Mouse (Mus musculus) midbrain, postnatal 0 days (tissue): ENCODE measurements at regions not wholly inside any gene's neighbourhood (a gene's known extent, or its start where the extent isn't known, plus 50 kb on each side); places are given as distances from the start of the nearest gene placed in this dataset.
A peak's percentile ranks its signal among the peaks of the same experiment; 100 is the strongest.

Experiments
- ATAC-seq: fragments of 200-750 bp; cut with Nextera tagmentation; 2 replicates; pipeline ENCODE4 v1.8.0; 2017; ENCODE audit warnings: moderate number of reproducible peaks, mild to moderate bottlenecking, moderate TSS enrichment, moderate library complexity; ENCODE audit not compliant: low FRiP score
- DNase-seq: peaks from one replicate; pipeline ENCODE4 v3.0.0-alpha.2; 2015; ENCODE audit warnings: low spot score
- H3K27ac ChIP-seq: fragments of 300-500 bp; sonication (generic); 2 replicates; pipeline ENCODE4 v1.5.1; 2014; ENCODE audit warnings: low read depth, mild to moderate bottlenecking, low read length, mixed read lengths
- H3K27me3 ChIP-seq: fragments of 300-500 bp; sonication (generic); 2 replicates; pipeline ENCODE4 v1.6.1; 2014; ENCODE audit warnings: low read length, control low read depth, mixed read lengths; ENCODE audit not compliant: insufficient read depth
- H3K36me3 ChIP-seq: fragments of 300-500 bp; sonication (generic); 2 replicates; pipeline ENCODE4 v1.6.1; 2014; ENCODE audit warnings: low read length, control low read depth, mixed read lengths; ENCODE audit not compliant: insufficient read depth
- H3K4me1 ChIP-seq: fragments of 300-500 bp; sonication (generic); 2 replicates; pipeline ENCODE4 v1.6.1; 2014; ENCODE audit warnings: mild to moderate bottlenecking, control low read depth, antibody characterized with exemption, low read length, mixed read lengths; ENCODE audit not compliant: insufficient read depth
- H3K4me2 ChIP-seq: fragments of 300-500 bp; sonication (generic); 2 replicates; pipeline ENCODE4 v1.6.1; 2014; ENCODE audit warnings: low read depth, mild to moderate bottlenecking, low read length, mixed read lengths; ENCODE audit not compliant: poor library complexity, severe bottlenecking
- H3K4me3 ChIP-seq: fragments of 300-500 bp; sonication (generic); 2 replicates; pipeline ENCODE4 v1.5.1; 2014; ENCODE audit warnings: low read depth, mild to moderate bottlenecking, low read length, moderate library complexity
- H3K9ac ChIP-seq: fragments of 300-500 bp; sonication (generic); replicated peaks from 2 replicates; pipeline ENCODE4 v1.6.1; 2014; ENCODE audit warnings: mild to moderate bottlenecking, low read length, moderate library complexity, mixed read lengths; ENCODE audit not compliant: poor library complexity, severe bottlenecking
- H3K9me3 ChIP-seq: fragments of 300-500 bp; sonication (generic); 2 replicates; pipeline ENCODE4 v1.6.1; 2016; ENCODE audit warnings: low read length, control low read depth
- CTCF ChIP-seq: IDR thresholded peaks from 2 replicates; pipeline ENCODE4 v1.5.1; 2016; ENCODE audit warnings: antibody characterized with exemption, mild to moderate bottlenecking
- WGBS: fragments of 180-500 bp; shearing (Covaris S2); extraction: QIAGEN DNeasy Blood & Tissue Kit; methylation state at CpG from one replicate; pipeline ENCODE4 v1.1.7; 2014; 5-methylcytosine and 5-hydroxymethylcytosine counted together

DNA sequence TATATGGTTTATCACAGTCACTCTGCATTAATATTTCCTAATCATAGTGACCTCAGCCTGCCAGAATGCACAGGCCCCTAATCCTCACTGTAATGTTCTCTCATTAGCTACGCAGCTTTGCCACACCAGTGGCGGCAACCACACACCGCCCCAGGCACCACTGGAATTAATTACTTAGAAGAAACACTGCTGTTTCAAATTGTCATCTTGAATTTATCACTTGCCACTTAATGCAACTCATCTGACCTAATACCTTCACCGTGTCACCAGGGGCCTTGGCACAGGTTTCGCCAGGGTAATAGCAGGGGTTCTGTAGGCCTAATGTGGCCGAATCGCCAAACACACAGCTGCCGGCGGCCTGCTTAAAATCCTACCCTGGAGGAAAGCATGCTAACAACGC, 328.5 kb upstream of the Atp5g3 start:
- WGBS = 36% methylated on average over 10 of the region's 10 CpGs
- Histone ChIP-seq H3K27ac (no peak overlapping the region), H3K4me1 (no peaks in the 10 kb centered on the region; the same call in 1 of the 2 replicates), H3K4me3 (no peak overlapping the region), H3K9me3 (no peaks in the 10 kb centered on the region), H3K9ac (no peak overlapping the region), H3K4me2 (no peak overlapping the region), H3K27me3 (no peaks in the 10 kb centered on the region), H3K36me3 (no peaks in the 10 kb centered on the region)
- peak; percentile 50 for DNase-seq
- TF ChIP-seq CTCF = no peak
- no peak for ATAC-seq

DNA sequence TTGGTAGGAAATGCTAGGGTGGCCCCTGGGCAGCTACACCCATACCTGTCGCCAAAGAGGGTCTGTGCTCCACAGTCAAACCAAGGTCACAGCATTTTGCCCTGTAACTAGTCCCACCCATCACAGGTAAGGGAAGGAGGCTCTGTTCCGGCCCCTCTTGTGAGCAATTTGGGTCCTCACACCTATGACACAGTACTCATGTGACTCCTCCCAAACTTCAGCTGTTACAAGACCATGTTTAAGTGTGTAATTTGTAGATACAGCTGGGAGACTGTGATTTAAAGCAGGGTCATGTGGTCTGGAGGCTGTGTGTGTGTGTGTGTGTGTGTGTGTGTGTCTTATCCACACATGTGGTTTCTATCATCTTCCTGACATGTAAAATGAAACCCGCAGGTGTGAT, 306.3 kb upstream of the Atp5g3 start:
- no peak for DNase-seq
- H3K27me3 ChIP-seq = no peaks in the 10 kb centered on the region
- no peak for TF ChIP-seq CTCF
- H3K4me1 ChIP-seq = no peaks in the 10 kb centered on the region
- H3K9ac ChIP-seq = no peak overlapping the region
- H3K9me3 ChIP-seq = no peaks in the 10 kb centered on the region
- 94% methylated on average over 3 of the region's 3 CpGs for WGBS
- no peak overlapping the region for H3K4me3 ChIP-seq
- no peak overlapping the region for H3K27ac ChIP-seq
- no peak for ATAC-seq
- H3K4me2 ChIP-seq = no peak overlapping the region
- no peaks in the 10 kb centered on the region for H3K36me3 ChIP-seq

DNA sequence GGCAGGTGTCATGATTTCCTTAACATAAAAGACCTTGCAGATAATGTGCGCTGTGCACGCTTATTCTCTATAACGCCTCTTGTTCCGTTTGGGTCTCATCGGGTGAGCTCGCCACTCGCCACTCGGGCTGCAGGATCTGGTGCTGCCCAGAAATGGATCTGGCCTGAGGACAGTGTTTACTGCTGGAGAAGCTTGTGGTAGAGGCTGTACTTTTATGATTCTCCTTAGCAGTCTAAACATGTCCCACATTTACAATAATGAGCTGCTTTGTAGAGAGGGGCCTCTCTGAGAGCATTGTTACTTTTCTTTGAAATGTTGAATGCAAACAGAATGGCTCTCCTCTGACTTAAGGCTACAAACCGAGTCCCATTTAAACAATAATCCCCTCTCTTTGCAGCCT, 299.1 kb upstream of the Atp5g3 start:
- Histone ChIP-seq H3K36me3 (no peaks in the 10 kb centered on the region), H3K4me3 (no peak overlapping the region), H3K4me1 (no peaks in the 10 kb centered on the region), H3K27me3 (no peaks in the 10 kb centered on the region), H3K4me2 (peak overlapping the region; percentile 6; the same call in 1 of the 2 replicates), H3K27ac (peak overlapping the region; percentile 47; the same call in 1 of the 2 replicates), H3K9me3 (no peaks in the 10 kb centered on the region), H3K9ac (no peak overlapping the region)
- no peak for ATAC-seq
- 16% methylated on average over 9 of the region's 9 CpGs for WGBS
- no peak for DNase-seq
- no peak for TF ChIP-seq CTCF

DNA sequence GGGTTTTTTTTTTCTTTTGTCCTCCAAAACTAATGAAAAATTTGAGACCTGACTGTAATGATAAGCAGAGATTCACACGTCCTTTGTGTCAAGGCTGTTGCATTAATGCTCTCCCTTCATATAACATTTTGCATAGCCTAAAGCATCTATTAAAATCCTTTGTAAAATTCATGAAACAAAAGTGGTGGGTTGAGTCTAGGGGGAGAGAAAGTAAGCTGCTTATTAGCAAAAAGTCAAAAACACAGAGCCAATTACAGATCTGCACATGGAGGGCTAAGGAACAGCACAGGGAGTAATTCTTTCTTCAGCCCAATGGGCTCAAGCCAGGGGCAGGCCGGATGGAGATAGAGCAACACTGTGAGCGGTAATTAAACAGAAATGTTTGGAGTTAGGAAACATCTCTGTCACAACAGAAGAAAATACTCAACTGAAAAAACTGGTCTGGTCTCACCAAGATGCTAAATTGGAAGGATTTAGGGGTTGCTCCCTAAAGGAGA, 298.3 kb upstream of the Atp5g3 start:
- DNase-seq (no peak), ATAC-seq (no peak)
- 34% methylated on average over 3 of the region's 3 CpGs for WGBS

DNA sequence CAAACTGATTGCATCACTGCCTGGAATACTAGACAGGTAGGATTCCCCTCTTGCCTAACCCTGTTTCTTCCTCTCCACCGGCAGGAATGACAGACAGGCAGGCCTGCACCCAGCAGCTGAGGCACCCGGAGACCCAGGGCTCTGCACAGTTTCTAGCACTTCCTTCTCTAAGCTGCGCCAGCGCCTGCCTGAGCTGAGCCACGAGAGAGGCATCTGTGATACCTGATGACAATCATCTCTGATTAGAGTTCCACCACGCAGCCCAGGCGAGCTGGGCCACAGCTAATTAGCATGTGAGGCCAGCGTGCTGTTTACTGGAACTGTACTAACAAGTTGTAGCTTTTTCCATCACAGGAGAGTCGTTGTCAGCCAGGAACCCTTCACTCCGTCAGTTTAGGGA, 296.3 kb upstream of the Atp5g3 start:
- DNase-seq (no peak), ATAC-seq (no peak)
- no peak overlapping the region for H3K4me3 ChIP-seq
- 48% methylated on average over 10 of the region's 10 CpGs for WGBS
- H3K4me2 ChIP-seq = no peak overlapping the region
- no peak overlapping the region for H3K9ac ChIP-seq
- no peaks in the 10 kb centered on the region for H3K27me3 ChIP-seq
- no peak overlapping the region for H3K27ac ChIP-seq
- no peak for TF ChIP-seq CTCF
- H3K9me3 ChIP-seq = no peaks in the 10 kb centered on the region
- no peaks in the 10 kb centered on the region for H3K36me3 ChIP-seq
- no peaks in the 10 kb centered on the region for H3K4me1 ChIP-seq

More for the DNA sequence above, 298.3 kb upstream of the Atp5g3 start:
- Histone ChIP-seq H3K9me3 (no peaks in the 10 kb centered on the region), H3K27ac (no peak overlapping the region), H3K27me3 (no peaks in the 10 kb centered on the region), H3K4me3 (no peak overlapping the region), H3K36me3 (no peaks in the 10 kb centered on the region), H3K9ac (no peak overlapping the region), H3K4me1 (no peaks in the 10 kb centered on the region), H3K4me2 (no peak overlapping the region)
- no peak for TF ChIP-seq CTCF

DNA sequence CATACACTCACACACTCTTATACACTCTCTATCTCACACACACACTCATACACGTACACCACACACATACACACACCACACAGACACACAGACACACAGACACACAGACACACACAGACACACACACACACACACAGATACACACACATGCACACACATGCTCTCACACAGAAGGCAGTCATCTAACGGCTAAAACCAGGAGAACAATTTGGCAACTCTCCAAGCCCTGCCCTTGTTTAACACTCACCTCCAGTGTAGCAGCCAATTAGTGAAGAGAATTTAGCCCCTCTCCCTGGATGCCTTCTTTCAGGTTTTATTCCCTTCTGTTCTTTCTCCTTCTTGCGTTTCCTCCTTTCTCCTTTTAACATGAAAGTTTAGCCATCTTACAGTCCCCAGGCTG, 291.6 kb upstream of the Atp5g3 start:
- ATAC-seq = no peak
- TF ChIP-seq CTCF = no peak

More for the DNA sequence above, 291.6 kb upstream of the Atp5g3 start:
- Histone ChIP-seq H3K27ac (no peak overlapping the region), H3K4me3 (no peak overlapping the region), H3K36me3 (no peaks in the 10 kb centered on the region), H3K9ac (no peak overlapping the region), H3K4me1 (no peaks in the 10 kb centered on the region), H3K9me3 (no peaks in the 10 kb centered on the region), H3K4me2 (no peak overlapping the region), H3K27me3 (no peaks in the 10 kb centered on the region)
- WGBS = 44% methylated on average over 3 of the region's 3 CpGs
- no peak for DNase-seq
